ENCODE assay signal across 14 mouse cellular contexts in the genomic region with DNA sequence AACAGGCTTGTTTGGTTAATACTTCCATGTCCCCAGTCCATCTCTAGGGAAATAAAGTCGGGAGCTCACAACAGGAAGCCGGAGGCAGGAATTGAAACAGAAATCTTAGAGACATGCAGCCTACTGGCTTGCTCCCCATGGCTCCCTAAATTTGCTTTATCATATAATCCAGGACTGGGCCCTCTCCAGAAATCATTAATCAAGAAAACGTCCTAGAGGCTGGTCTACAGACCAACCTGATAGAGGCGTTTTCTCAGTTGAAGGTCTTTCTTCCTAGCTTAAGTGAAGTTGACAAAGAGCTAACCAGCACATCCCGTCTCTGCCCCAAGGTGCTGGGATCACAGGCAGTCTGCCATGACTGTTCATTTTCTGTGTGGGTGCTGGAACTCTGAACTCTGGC.
"Had no signal": no experiment of that assay in that cellular context is flagged by ENCODE, and none has a peak within 500 bp of the region (broad histone marks: within the 10 kb centered on the region; RNA-seq: fewer than 3 reads in every experiment).

No protein-coding gene starts in this region.

- H3K27ac ChIP-seq: midbrain, embryonic 13.5 days; midbrain, embryonic 15.5 days; neural tube, embryonic 12.5 days; stomach, embryonic 15.5 days; stomach, postnatal 0 days had no signal

- H3K9ac ChIP-seq: lung, embryonic 14.5 days; midbrain, embryonic 13.5 days; midbrain, embryonic 15.5 days; neural tube, embryonic 12.5 days; stomach, embryonic 15.5 days had no signal

- H3K36me3 ChIP-seq: midbrain, embryonic 13.5 days; midbrain, embryonic 15.5 days; neural tube, embryonic 12.5 days; stomach, embryonic 15.5 days had no signal

- H3K4me3 ChIP-seq: midbrain, embryonic 13.5 days; midbrain, embryonic 15.5 days; neural tube, embryonic 12.5 days; stomach, embryonic 15.5 days had no signal

- H3K27me3 ChIP-seq: midbrain, embryonic 13.5 days; midbrain, embryonic 15.5 days; neural tube, embryonic 12.5 days; stomach, embryonic 15.5 days had no signal

- DNase-seq: lung, adult 18-20 months; lung, embryonic 14.5 days; lung, postnatal 10 days; lung, postnatal 4 days; right cerebral cortex, postnatal 14 days; thymus, adult 2 months; thymus, postnatal 25 days; thymus, postnatal 4 days had no signal

- H3K4me1 ChIP-seq: midbrain, embryonic 15.5 days; neural tube, embryonic 12.5 days had no signal

- H3K9me3 ChIP-seq: midbrain, embryonic 13.5 days; midbrain, embryonic 15.5 days; neural tube, embryonic 12.5 days; stomach, embryonic 15.5 days had no signal

- ATAC-seq: midbrain, embryonic 13.5 days; midbrain, embryonic 15.5 days had no signal

- H3K4me2 ChIP-seq: lung, embryonic 14.5 days; midbrain, embryonic 11.5 days; midbrain, embryonic 13.5 days; midbrain, embryonic 15.5 days; neural tube, embryonic 12.5 days; stomach, embryonic 15.5 days had no signal
